Mouse (Mus musculus) embryonic facial prominence, embryonic 13.5 days (tissue): ENCODE results near the gene Gm9964. TPM values are rescaled to one million over a fixed set of nuclear protein-coding genes. Genes with fewer than 3 reads are reported as not detected.

Source experiments
- ATAC-seq: fragments of 200-750 bp; cut with Nextera tagmentation; 2 replicates; pipeline ENCODE4 v1.8.0; 2017; ENCODE audit warnings: low read depth; ENCODE audit not compliant: insufficient number of reproducible peaks, insufficient read depth, low FRiP score, low TSS enrichment
- H3K27ac ChIP-seq: fragments of 300-500 bp; sonication (generic); 2 replicates; pipeline ENCODE4 v1.5.1; 2015; ENCODE audit warnings: moderate library complexity, mild to moderate bottlenecking, inconsistent platforms
- H3K27me3 ChIP-seq: fragments of 300-500 bp; sonication (generic); 2 replicates; pipeline ENCODE4 v1.6.1; 2015; ENCODE audit warnings: mild to moderate bottlenecking, inconsistent platforms
- H3K36me3 ChIP-seq: fragments of 300-500 bp; sonication (generic); 2 replicates; pipeline ENCODE4 v1.6.1; 2015; ENCODE audit warnings: mild to moderate bottlenecking, inconsistent platforms
- H3K4me1 ChIP-seq: fragments of 300-500 bp; sonication (generic); 2 replicates; pipeline ENCODE4 v1.6.1; 2015; ENCODE audit warnings: inconsistent platforms
- H3K4me2 ChIP-seq: fragments of 300-500 bp; sonication (generic); 2 replicates; pipeline ENCODE4 v1.6.1; 2015; ENCODE audit warnings: moderate library complexity, mild to moderate bottlenecking, inconsistent platforms
- H3K4me3 ChIP-seq: fragments of 300-500 bp; sonication (generic); 2 replicates; pipeline ENCODE4 v1.5.1; 2015; ENCODE audit warnings: mild to moderate bottlenecking, inconsistent platforms
- H3K9ac ChIP-seq: fragments of 300-500 bp; sonication (generic); 2 replicates; pipeline ENCODE4 v1.6.1; 2015; ENCODE audit warnings: mild to moderate bottlenecking, inconsistent platforms
- H3K9me3 ChIP-seq: fragments of 300-500 bp; sonication (generic); 2 replicates; pipeline ENCODE4 v1.6.1; 2016; ENCODE audit warnings: inconsistent platforms
- WGBS: fragments of 180-500 bp; shearing (Covaris S2); methylation state at CpG from one replicate; pipeline ENCODE4 v1.1.7; 2015; ENCODE audit warnings: mixed read lengths; 5-methylcytosine and 5-hydroxymethylcytosine counted together
- polyA plus RNA-seq: library from polyadenylated mRNA; unstranded; fragments of >200 nt; fragmentation: Nextera tagmentation; extraction: Ambion mirVana; gene quantifications from 2 replicates; pipeline ENCODE4 v1.2.1, GENCODE M21; 2015

Gene Gm9964
- polyA plus RNA-seq, 1 experiment from 2014 or later, result not detected

DNA sequence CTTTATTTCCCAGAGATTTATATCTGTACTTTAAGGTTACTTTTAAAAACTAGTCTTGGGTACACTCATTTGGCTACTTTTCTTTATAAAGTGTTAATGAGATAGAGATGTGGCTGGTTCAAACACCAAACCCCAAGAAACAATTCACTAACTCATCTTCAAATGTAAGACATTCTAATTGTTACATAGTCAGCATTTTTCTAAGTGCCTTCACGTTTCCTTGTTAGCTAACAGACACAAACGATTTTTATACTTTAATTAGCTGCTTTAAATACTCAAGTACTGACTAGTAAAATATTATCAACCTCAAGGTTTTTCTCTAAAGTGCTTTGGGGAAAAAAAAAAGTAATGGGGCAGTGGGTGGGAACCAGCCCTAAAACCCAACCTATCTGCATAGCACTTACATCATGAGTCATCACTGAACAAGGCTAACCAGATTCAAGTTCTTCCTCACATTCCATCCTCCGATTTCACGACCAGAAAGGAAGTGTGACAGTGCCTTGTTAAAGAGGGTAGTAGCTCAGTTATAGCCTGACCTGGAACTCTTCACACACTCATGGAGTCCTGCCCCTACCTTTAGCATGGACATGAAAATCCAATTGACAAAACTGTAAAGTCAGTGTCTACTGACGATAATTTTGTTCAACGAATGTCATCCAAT lies 43.7 kb downstream of the Gm9964 start:
- 15% methylated on average over 6 of the region's 6 CpGs for WGBS
- Histone ChIP-seq H3K27ac (peak overlapping the region; percentile 95), H3K4me1 (peaks cover 24% of the 10 kb centered on the region), H3K4me3 (peak overlapping the region; percentile 91), H3K4me2 (peak overlapping the region; percentile 90), H3K36me3 (peaks cover 29% of the 10 kb centered on the region), H3K9ac (peak overlapping the region; percentile 97), H3K9me3 (no peaks in the 10 kb centered on the region), H3K27me3 (no peaks in the 10 kb centered on the region)
- no peak for ATAC-seq

Other genes starting within 250 kb of the Gm9964 start
- gene Ksr1, start 150.5 kb downstream of the Gm9964 start, polyA plus RNA-seq, result 3.3 and 3.6 TPM in 2 replicates
- gene Wsb1, start 42.2 kb downstream of the Gm9964 start, polyA plus RNA-seq, result 339 and 403 TPM in 2 replicates
- 7.8 and 8.6 TPM in 2 replicates for gene Nf1, start 42.8 kb upstream of the Gm9964 start, polyA plus RNA-seq
- 0.21 and 0.56 TPM in 2 replicates for gene Omg, start 207.2 kb upstream of the Gm9964 start, polyA plus RNA-seq
- 0.41 and 0.70 TPM in 2 replicates for gene Evi2b, start 226.9 kb upstream of the Gm9964 start, polyA plus RNA-seq
- gene Evi2, start 233.7 kb upstream of the Gm9964 start, polyA plus RNA-seq, result 1.0 and 1.4 TPM in 2 replicates
- 3.2 and 4.7 TPM in 2 replicates for gene Evi2a, start 233.7 kb upstream of the Gm9964 start, polyA plus RNA-seq